Mouse (Mus musculus) c-Kit-positive CD71-positive TER-119-positive erythroid progenitor cells, embryonic 14.5 days (primary cell): Measurements from ENCODE around the gene Ints14.
"Not testable (repeated sequence)": the region's sequence is repeated elsewhere in the genome, so short reads cannot be mapped to it uniquely, and the experiment has no call there.

Experiments used
- DNase-seq: peaks from one replicate; pipeline ENCODE4 v3.0.0-alpha.2; 2013; ENCODE audit warnings: low spot score

The Ints14 gene

DNA sequence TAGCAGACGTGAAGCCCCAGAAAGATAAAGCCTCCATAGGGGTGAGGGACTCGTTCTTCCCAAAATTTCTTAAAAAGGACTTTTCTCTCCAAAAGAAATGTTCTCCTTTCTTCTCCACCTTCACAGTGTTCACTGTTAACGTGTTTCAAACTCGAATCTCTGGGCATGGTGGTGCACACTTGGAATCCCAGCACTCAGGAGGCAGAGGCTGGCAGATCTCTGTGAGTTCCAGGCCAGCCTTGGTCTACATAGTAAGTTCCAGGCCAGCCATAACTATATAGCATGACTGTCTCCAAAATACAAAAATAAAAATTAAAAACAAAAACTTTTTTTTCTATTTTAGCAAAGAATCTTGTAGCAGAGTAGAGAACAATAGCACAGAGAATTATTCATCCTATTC lies 59.4 kb downstream of the Ints14 start:
- no peak for DNase-seq

- DNase-seq, result peak; percentile 87
Observed at GRCm38 (mm10) chr9:65020991-65021886, 60.5 kb downstream of the Ints14 start, which contains the start of gene Hacd3. Hacd3 (minus strand) TSS chr9:65021693.

GRCm38 (mm10) chr9:65021887-65022579 lies 61.3 kb downstream of the Ints14 start:
- DNase-seq, result no peak

DNA sequence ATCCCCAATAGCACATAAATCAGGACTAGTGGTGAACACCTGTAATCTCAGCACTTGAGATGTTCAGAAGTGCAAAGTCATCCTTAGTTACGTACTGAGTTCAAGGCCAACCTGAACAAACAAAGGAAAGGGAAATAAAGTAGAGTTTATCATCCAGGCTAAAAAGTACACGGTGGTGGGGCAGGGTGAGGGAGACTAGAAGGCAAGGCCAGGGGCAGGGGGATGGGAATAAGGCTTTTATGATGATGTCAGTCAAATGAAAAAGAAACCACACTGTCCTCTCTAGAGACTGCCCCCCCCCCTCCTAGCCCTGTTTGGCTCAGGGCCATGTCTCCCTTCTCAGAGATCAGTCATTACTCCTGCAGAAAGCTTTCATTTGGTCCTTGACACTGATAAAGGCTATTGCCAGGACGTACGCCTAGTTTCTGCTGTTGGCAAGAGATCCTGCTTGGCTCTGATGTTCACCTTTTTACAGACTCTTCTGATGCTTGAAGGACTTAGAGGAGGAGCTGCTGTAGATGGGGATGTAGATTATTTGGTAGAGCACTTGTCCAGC lies 62.0 kb downstream of the Ints14 start:
- DNase-seq, result no peak

- DNase-seq, result no peak
Observed at GRCm38 (mm10) chr9:65023447-65023846, 62.7 kb downstream of the Ints14 start.

DNA sequence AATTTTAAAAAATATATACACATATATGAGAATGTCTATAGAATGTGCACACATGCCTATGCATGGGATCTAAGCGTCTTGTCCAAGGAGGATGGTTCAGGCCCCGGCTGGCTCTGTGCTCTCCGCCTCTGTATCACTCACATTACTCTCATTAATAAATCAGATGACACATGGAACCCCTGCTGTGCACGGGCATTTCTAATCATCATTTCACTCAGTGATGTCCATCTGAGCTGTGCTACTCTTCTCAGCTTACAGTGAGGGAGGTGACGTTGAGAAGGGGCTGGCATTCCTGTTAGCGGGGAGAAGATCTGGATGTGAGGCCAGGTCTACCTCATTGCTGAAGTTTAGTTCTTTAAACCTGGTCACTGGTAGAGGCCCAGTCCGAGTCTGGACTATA lies 66.5 kb downstream of the Ints14 start:
- DNase-seq, result no peak

DNA sequence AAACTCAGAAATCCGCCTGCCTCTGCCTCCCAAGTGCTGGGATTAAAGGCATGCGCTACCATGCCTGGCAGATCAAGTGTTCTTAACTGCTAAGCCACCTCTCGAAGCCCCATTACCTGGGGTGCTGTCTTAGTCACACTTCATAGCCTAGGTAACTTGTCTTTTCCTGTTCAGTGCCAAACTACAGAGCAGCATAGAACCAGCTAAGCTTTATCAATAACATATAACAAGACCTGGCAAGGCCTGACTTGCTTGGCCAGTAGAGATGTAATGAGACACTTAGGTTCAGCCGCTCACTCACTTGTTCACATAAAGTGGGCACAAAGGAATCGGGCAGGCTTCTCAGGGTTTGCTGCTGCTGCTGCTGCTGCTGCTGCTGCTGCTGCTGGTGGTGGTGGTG lies 67.6 kb downstream of the Ints14 start:
- DNase-seq, result no peak

GRCm38 (mm10) chr9:65031355-65031754 lies 70.7 kb downstream of the Ints14 start:
- not testable (repeated sequence) for DNase-seq

- DNase-seq, result no peak
Observed at GRCm38 (mm10) chr9:65031894-65032268, 71.2 kb downstream of the Ints14 start.

- DNase-seq, result peak; percentile 93
Observed at GRCm38 (mm10) chr9:65032269-65033108, 71.8 kb downstream of the Ints14 start, which contains the start of gene Dpp8. Dpp8 (plus strand) TSS chr9:65032414.

GRCm38 (mm10) chr9:65036456-65036855 lies 75.8 kb downstream of the Ints14 start:
- DNase-seq, result no peak
